Mouse (Mus musculus): ENCODE data around the gene Mllt1. TPM values are rescaled to one million over a fixed set of nuclear protein-coding genes. Genes with fewer than 3 reads are reported as not detected.

Mllt1 gene
- polyA plus RNA-seq, 1 experiment from 2014 or later: 58.2 TPM

GRCm38 (mm10) chr17:56952639-56953038 lies 17.4 kb upstream of the Mllt1 start:
- no peak overlapping the region for H3K9ac ChIP-seq (ENCODE audit: low read depth, low read length)
- WGBS: 80% methylated on average over 1 of the region's 1 CpGs

GRCm38 (mm10) chr17:56950915-56951314 lies 15.7 kb upstream of the Mllt1 start:
- Histone ChIP-seq H3K36me3 (ENCODE audit: control insufficient read depth, insufficient read depth, low read length) (no peaks in the 10 kb centered on the region), H3K27me3 (replicated peaks; ENCODE audit: control insufficient read depth, insufficient read depth, low read length) (no peaks in the 10 kb centered on the region), H3K4me3 (ENCODE audit: low read length) (no peak overlapping the region), H3K9me3 (ENCODE audit: control insufficient read depth, low read length) (no peaks in the 10 kb centered on the region), H3K9ac (ENCODE audit: low read depth, low read length) (no peak overlapping the region), H3K27ac (ENCODE audit: low read depth, low read length) (no peak overlapping the region), H3K4me2 (ENCODE audit: low read length) (no peak overlapping the region), H3K4me1 (ENCODE audit: control insufficient read depth, insufficient read depth, low read depth, low read length) (no peaks in the 10 kb centered on the region)
- ATAC-seq: no peak
- WGBS: 22% methylated on average over 3 of the region's 3 CpGs

More at GRCm38 (mm10) chr17:56952639-56953038, 17.4 kb upstream of the Mllt1 start:
- Histone ChIP-seq H3K36me3 (ENCODE audit: control insufficient read depth, insufficient read depth, low read length) (no peaks in the 10 kb centered on the region), H3K4me1 (ENCODE audit: control insufficient read depth, insufficient read depth, low read depth, low read length) (no peaks in the 10 kb centered on the region), H3K27me3 (replicated peaks; ENCODE audit: control insufficient read depth, insufficient read depth, low read length) (no peaks in the 10 kb centered on the region), H3K9me3 (ENCODE audit: control insufficient read depth, low read length) (no peaks in the 10 kb centered on the region), H3K4me2 (ENCODE audit: low read length) (no peak overlapping the region), H3K27ac (ENCODE audit: low read depth, low read length) (no peak overlapping the region), H3K4me3 (ENCODE audit: low read length) (no peak overlapping the region)
- no peak for ATAC-seq

- Histone ChIP-seq H3K4me3 (ENCODE audit: low read length) (no peak overlapping the region), H3K4me1 (ENCODE audit: control insufficient read depth, insufficient read depth, low read depth, low read length) (peaks cover 8% of the 10 kb centered on the region), H3K27ac (ENCODE audit: low read depth, low read length) (no peak overlapping the region), H3K36me3 (ENCODE audit: control insufficient read depth, insufficient read depth, low read length) (no peaks in the 10 kb centered on the region), H3K4me2 (ENCODE audit: low read length) (no peak overlapping the region), H3K9ac (ENCODE audit: low read depth, low read length) (no peak overlapping the region), H3K27me3 (replicated peaks; ENCODE audit: control insufficient read depth, insufficient read depth, low read length) (no peaks in the 10 kb centered on the region), H3K9me3 (ENCODE audit: control insufficient read depth, low read length) (peaks cover 8% of the 10 kb centered on the region)
- no peak for ATAC-seq
- 87% methylated on average over 4 of the region's 4 CpGs for WGBS
These were observed 3.5 kb upstream of the Mllt1 start for GRCm38 (mm10) chr17:56938751-56939150.

- ATAC-seq: no peak
- Histone ChIP-seq H3K27ac (ENCODE audit: low read depth, low read length) (no peak overlapping the region), H3K27me3 (replicated peaks; ENCODE audit: control insufficient read depth, insufficient read depth, low read length) (no peaks in the 10 kb centered on the region), H3K4me1 (ENCODE audit: control insufficient read depth, insufficient read depth, low read depth, low read length) (peaks cover 19% of the 10 kb centered on the region), H3K4me2 (ENCODE audit: low read length) (no peak overlapping the region), H3K36me3 (ENCODE audit: control insufficient read depth, insufficient read depth, low read length) (no peaks in the 10 kb centered on the region), H3K9ac (ENCODE audit: low read depth, low read length) (no peak overlapping the region), H3K9me3 (ENCODE audit: control insufficient read depth, low read length) (peaks cover 3% of the 10 kb centered on the region; the same call in 1 of the 2 replicates), H3K4me3 (ENCODE audit: low read length) (no peak overlapping the region)
- WGBS: 96% methylated on average over 7 of the region's 7 CpGs
These were observed 1.5 kb upstream of the Mllt1 start for GRCm38 (mm10) chr17:56936731-56937130.

GRCm38 (mm10) chr17:56934545-56935330 lies 477 bp downstream of the Mllt1 start:
- WGBS: 2% methylated on average over 22 of the region's 45 CpGs
- Histone ChIP-seq H3K4me3 (ENCODE audit: low read length) (peak overlapping the region; percentile 93), H3K36me3 (ENCODE audit: control insufficient read depth, insufficient read depth, low read length) (no peaks in the 10 kb centered on the region), H3K4me1 (ENCODE audit: control insufficient read depth, insufficient read depth, low read depth, low read length) (peaks cover 19% of the 10 kb centered on the region), H3K27me3 (replicated peaks; ENCODE audit: control insufficient read depth, insufficient read depth, low read length) (no peaks in the 10 kb centered on the region), H3K9me3 (ENCODE audit: control insufficient read depth, low read length) (no peaks in the 10 kb centered on the region), H3K4me2 (ENCODE audit: low read length) (peak overlapping the region; percentile 95), H3K27ac (ENCODE audit: low read depth, low read length) (peak overlapping the region; percentile 88), H3K9ac (ENCODE audit: low read depth, low read length) (peak overlapping the region; percentile 95)
- ATAC-seq: peak; percentile 59

GRCm38 (mm10) chr17:56933395-56933794 lies 1.8 kb downstream of the Mllt1 start:
- H3K4me3 ChIP-seq (ENCODE audit: low read length): no peak overlapping the region

GRCm38 (mm10) chr17:56930026-56930425 lies 5.2 kb downstream of the Mllt1 start:
- peaks cover 19% of the 10 kb centered on the region for H3K4me1 ChIP-seq (ENCODE audit: control insufficient read depth, insufficient read depth, low read depth, low read length)
- no peak overlapping the region for H3K4me2 ChIP-seq (ENCODE audit: low read length)
- H3K36me3 ChIP-seq (ENCODE audit: control insufficient read depth, insufficient read depth, low read length): 0 out of 2 replicates have a peak, but pooled peaks cover 2% of the 10 kb centered on the region
- no peaks in the 10 kb centered on the region for H3K9me3 ChIP-seq (ENCODE audit: control insufficient read depth, low read length)
- H3K27ac ChIP-seq (ENCODE audit: low read depth, low read length): no peak overlapping the region
- no peak overlapping the region for H3K4me3 ChIP-seq (ENCODE audit: low read length)
- ATAC-seq: no peak
- H3K9ac ChIP-seq (ENCODE audit: low read depth, low read length): no peak overlapping the region
- WGBS: 89% methylated on average over 8 of the region's 8 CpGs
- H3K27me3 ChIP-seq (replicated peaks; ENCODE audit: control insufficient read depth, insufficient read depth, low read length): no peaks in the 10 kb centered on the region

More at GRCm38 (mm10) chr17:56933395-56933794, 1.8 kb downstream of the Mllt1 start:
- H3K27me3 ChIP-seq (replicated peaks; ENCODE audit: control insufficient read depth, insufficient read depth, low read length): no peaks in the 10 kb centered on the region
- no peaks in the 10 kb centered on the region for H3K9me3 ChIP-seq (ENCODE audit: control insufficient read depth, low read length)
- WGBS: 94% methylated on average over 2 of the region's 2 CpGs
- H3K27ac ChIP-seq (ENCODE audit: low read depth, low read length): no peak overlapping the region
- H3K36me3 ChIP-seq (ENCODE audit: control insufficient read depth, insufficient read depth, low read length): no peaks in the 10 kb centered on the region
- peaks cover 19% of the 10 kb centered on the region for H3K4me1 ChIP-seq (ENCODE audit: control insufficient read depth, insufficient read depth, low read depth, low read length)
- no peak overlapping the region for H3K4me2 ChIP-seq (ENCODE audit: low read length)
- no peak overlapping the region for H3K9ac ChIP-seq (ENCODE audit: low read depth, low read length)
- no peak for ATAC-seq

GRCm38 (mm10) chr17:56929530-56929929 lies 5.7 kb downstream of the Mllt1 start:
- H3K27me3 ChIP-seq (replicated peaks; ENCODE audit: control insufficient read depth, insufficient read depth, low read length): no peaks in the 10 kb centered on the region
- H3K36me3 ChIP-seq (ENCODE audit: control insufficient read depth, insufficient read depth, low read length): 0 out of 2 replicates have a peak, but pooled peaks cover 2% of the 10 kb centered on the region
- WGBS: 69% methylated on average over 1 of the region's 1 CpGs
- no peak for ATAC-seq
- H3K27ac ChIP-seq (ENCODE audit: low read depth, low read length): no peak overlapping the region
- no peak overlapping the region for H3K4me3 ChIP-seq (ENCODE audit: low read length)
- H3K4me2 ChIP-seq (ENCODE audit: low read length): no peak overlapping the region
- no peak overlapping the region for H3K9ac ChIP-seq (ENCODE audit: low read depth, low read length)
- no peaks in the 10 kb centered on the region for H3K9me3 ChIP-seq (ENCODE audit: control insufficient read depth, low read length)
- peaks cover 19% of the 10 kb centered on the region for H3K4me1 ChIP-seq (ENCODE audit: control insufficient read depth, insufficient read depth, low read depth, low read length)

- Histone ChIP-seq H3K9me3 (ENCODE audit: control insufficient read depth, low read length) (no peaks in the 10 kb centered on the region), H3K9ac (ENCODE audit: low read depth, low read length) (no peak overlapping the region), H3K36me3 (ENCODE audit: control insufficient read depth, insufficient read depth, low read length) (0 out of 2 replicates have a peak, but pooled peaks cover 2% of the 10 kb centered on the region), H3K4me1 (ENCODE audit: control insufficient read depth, insufficient read depth, low read depth, low read length) (peaks cover 15% of the 10 kb centered on the region), H3K27me3 (replicated peaks; ENCODE audit: control insufficient read depth, insufficient read depth, low read length) (no peaks in the 10 kb centered on the region), H3K4me3 (ENCODE audit: low read length) (no peak overlapping the region), H3K27ac (ENCODE audit: low read depth, low read length) (no peak overlapping the region), H3K4me2 (ENCODE audit: low read length) (no peak overlapping the region)
- ATAC-seq: no peak
These were observed 6.1 kb downstream of the Mllt1 start for GRCm38 (mm10) chr17:56929101-56929500.

Data from hindbrain, embryonic 16.5 days (tissue).